Mouse (Mus musculus) layer of hippocampus, adult 2 months (tissue): ENCODE measurements at regions not wholly inside any gene's neighbourhood (a gene's known extent, or its start where the extent isn't known, plus 50 kb on each side); places are given as distances from the start of the nearest gene placed in this dataset.
"Not testable (repeated sequence)": the region's sequence is repeated elsewhere in the genome, so short reads cannot be mapped to it uniquely, and the experiment has no call there.

Experiments used
- DNase-seq, 2 experiments: peaks; one replicate each; pipeline ENCODE4 v3.0.0; 2022; ENCODE audit warnings: low spot score in 2 of 2
- H3K27ac ChIP-seq: fragments of 200-600 bp; 2 replicates; pipeline ENCODE4 v1.8.1; 2022
- H3K4me3 ChIP-seq: fragments of 200-600 bp; 2 replicates; pipeline ENCODE4 v1.8.1; 2022; ENCODE audit warnings: mild to moderate bottlenecking
- CTCF ChIP-seq: fragments of 200-600 bp; conservative IDR thresholded peaks from 2 replicates; pipeline ENCODE4 v1.8.1; 2022; ENCODE audit warnings: antibody characterized with exemption, mild to moderate bottlenecking, moderate library complexity

DNA sequence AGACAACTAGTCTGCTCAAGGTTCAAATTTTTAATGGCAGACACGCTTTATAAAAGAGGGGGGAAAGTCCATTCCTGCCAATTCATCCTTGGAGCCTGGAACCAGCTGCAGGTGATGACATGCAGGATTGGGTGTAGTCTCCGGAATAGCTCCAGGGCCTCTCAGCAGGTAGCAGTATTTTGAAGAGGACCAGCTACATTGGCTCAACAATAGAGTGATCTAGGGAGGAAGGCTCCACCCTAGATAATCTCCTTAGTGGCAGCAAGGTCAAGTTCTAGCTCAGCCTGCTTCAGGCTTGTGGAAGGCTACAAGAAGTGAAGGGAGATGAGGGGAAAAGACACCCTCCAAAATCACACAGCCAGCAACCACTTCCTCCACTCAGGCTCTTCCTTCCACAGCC is 1405.1 kb downstream of the 4930444P10Rik start:
- not testable (repeated sequence) for DNase-seq, H3K27ac ChIP-seq, H3K4me3 ChIP-seq

DNA sequence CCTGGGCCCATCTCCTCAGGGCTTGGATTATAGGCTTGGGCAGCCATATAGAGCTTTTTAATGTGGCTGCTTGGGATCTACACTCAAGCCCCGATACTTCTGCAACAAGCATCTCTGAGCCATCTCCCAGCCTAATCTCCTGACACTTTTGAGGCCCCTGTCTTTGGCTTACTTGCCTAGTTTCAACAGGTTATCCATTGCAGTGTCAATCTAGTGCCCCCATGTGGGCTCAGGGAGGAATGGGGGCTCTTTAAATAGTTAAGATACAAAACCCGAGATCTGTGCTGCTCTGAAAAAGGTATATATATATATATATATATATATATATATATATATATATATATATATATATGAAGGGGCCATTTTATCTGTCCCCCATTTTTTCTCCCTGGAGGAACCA is 1407.0 kb downstream of the 4930444P10Rik start:
- no peak for DNase-seq
- no peak overlapping the region for H3K27ac ChIP-seq
- H3K4me3 ChIP-seq = no peak overlapping the region
- peak; percentile 42 for TF ChIP-seq CTCF

DNA sequence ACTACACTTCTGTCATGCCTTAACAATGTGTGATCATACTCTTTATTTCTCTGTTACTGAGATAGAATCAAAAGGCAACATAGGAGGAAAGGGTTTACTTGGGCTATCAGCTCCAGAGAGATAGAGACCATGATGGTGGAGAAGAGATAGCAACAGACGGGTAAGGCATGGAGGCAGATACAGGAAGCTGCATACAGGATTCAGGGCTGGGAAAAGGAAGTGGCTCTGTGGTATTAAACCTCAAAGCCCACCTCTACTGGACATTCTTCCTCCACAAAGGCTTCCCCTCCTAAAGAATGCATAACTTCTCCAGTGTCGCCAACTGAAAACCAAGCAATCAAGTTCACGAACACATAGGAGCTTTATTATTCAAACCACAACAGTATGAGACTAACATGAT is 1412.7 kb downstream of the 4930444P10Rik start:
- DNase-seq = no peak
- H3K4me3 ChIP-seq = no peak overlapping the region
- TF ChIP-seq CTCF = no peak
- H3K27ac ChIP-seq = no peak overlapping the region

DNA sequence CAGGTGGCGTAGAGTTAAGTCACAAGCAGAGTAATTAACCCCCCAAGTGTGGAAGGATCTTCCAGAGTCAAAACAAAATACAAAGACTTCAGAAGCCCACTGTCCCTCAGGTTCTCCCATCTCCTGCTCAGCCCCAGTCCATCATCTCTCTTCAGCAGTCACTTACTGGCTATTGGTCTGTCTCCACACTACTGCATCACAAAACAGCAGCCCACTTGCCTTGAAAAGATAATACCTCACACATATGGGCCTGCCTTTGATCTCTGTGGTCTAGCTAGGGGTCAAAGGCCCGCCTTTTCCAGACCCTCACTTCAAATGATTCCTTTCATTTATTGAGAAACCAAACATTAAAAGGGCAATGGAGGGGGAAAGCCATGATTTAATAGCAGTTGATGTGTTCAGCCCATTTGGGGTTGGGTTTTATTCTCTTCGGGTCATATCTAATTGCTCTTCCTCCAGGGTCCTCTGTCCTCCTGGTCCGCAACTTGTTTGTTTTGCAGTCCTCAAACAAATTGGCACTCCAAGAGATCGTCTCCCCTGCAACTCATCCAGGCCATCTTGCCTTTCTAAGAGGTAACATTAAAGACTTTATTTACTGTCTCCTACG is 1420.6 kb downstream of the 4930444P10Rik start:
- TF ChIP-seq CTCF = no peak
- H3K27ac ChIP-seq = no peak overlapping the region
- no peak for DNase-seq
- H3K4me3 ChIP-seq = no peak overlapping the region

DNA sequence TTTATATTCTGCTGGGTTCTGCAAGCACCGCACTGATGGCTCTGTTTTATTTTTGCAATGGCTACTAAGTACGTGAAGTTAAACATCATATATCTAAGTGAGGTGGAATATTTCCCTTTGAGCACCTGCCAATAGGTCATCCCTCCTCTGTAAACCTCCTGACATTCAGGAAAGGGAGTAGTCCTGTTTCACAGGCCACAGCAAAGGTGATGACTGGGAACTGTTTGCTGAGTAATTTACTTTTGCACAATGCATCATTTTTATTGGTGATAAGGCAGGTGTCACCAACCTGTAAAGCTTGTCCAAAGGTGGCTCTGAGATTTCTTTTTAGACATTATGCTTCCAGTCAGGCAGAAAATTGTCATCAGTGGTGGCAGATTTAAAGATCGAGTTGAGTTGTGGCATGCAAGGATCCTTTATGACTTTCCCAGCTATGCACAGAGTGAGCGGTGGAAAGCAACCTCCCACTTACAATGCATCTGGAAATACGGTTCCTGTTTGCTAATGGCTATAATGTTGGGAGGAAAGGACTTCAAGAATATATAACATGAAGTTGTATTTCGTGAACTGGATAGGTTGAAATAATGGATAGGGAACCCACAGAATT is 1430.3 kb downstream of the 4930444P10Rik start:
- H3K27ac ChIP-seq = no peak overlapping the region
- DNase-seq = no peak
- H3K4me3 ChIP-seq = no peak overlapping the region
- TF ChIP-seq CTCF = no peak

DNA sequence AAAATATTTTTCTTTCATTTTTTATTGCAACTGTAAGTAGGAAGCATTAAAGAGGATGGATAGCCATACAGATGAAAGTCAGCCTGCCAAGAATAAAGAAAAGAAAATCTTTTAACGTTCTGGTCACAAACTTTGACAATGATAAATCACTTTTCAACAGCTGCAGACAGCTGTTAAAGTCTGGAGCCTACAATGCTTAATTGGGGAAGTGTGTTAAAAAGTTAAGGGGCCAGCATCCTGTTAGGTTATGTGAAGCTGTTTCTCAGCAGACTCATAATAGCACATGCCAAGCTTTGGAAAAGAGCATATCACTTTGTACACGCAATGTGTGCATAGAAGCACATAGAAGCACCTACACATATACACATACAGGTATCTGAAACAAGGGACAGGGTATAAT is 1431.3 kb downstream of the 4930444P10Rik start:
- Histone ChIP-seq H3K27ac (no peak overlapping the region), H3K4me3 (no peak overlapping the region)
- TF ChIP-seq CTCF = no peak
- DNase-seq = no peak

DNA sequence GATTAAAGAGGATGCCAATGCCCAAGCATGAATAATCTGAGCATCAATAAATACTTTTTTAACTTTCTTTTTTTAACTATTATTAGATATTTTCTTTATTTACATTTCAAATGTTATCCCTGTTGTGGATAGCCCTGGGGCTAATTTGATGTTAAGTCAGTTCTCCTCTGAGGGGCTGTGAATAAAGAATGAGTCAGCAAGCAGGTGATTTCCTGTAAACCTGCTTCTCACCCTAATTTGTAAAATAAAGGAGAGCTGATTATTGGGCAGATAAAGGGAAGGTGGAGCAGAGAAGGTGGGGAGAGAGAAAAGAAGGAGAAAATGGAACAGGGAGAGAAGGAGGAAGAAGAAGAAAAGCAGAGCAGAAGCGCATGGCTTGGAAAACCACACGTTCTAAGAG is 1442.8 kb downstream of the 4930444P10Rik start:
- DNase-seq = no peak
- no peak for TF ChIP-seq CTCF

DNA sequence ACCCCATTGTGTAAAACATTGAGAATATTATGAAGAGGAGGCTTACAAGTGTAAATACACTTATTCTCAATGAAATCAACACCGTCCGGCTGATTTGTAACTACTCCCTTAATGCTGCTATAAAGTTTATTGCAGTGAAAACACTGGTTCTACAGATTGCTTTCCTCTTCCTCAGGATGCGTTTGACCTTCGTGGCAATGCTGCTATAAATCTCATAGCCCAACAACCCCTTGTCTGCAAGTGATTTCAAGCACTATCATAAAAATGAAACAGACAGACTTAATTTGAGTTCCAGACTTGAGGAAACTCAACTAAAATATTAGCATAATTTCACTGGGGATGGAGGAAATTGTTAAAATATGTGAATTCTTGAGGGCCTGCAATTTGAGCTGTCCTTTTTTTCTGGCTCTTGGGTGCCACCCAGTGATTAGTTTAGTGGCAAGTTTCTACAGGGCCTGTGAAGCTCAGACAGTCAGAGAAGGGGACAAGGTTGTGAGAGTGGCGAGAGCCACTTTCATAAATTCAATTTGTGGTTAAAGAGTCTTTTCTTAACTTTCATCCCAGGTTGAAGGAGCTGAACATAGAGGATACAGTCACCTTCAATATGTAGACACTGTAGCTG is 1457.4 kb downstream of the 4930444P10Rik start:
- H3K27ac ChIP-seq = no peak overlapping the region
- DNase-seq = peak; percentile 24 to 47
- H3K4me3 ChIP-seq = no peak overlapping the region
- TF ChIP-seq CTCF = peak; percentile 83

More for the DNA sequence above, 1442.8 kb downstream of the 4930444P10Rik start:
- H3K27ac ChIP-seq = no peak overlapping the region
- no peak overlapping the region for H3K4me3 ChIP-seq

DNA sequence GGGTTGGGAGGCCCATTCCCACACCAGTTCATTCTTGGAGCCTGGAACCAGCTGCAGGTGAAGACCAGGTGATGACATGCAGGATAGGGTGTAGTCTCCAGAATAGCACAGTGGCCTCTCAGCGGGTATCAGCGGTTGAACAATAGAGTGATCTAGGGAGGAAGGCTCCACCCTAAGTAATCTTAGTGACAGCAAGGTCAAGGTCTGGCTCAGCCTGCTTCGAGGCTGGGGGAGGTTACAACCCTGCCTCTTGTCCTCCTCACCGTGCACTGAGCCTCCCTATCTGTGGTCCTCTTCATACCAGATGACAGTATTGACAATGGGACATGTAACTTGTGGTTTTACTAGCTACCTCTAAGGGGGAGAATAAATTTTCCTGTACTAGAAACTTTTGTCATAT is 1461.1 kb downstream of the 4930444P10Rik start:
- TF ChIP-seq CTCF = no peak
- H3K4me3 ChIP-seq = no peak overlapping the region
- no peak overlapping the region for H3K27ac ChIP-seq
- DNase-seq = no peak

DNA sequence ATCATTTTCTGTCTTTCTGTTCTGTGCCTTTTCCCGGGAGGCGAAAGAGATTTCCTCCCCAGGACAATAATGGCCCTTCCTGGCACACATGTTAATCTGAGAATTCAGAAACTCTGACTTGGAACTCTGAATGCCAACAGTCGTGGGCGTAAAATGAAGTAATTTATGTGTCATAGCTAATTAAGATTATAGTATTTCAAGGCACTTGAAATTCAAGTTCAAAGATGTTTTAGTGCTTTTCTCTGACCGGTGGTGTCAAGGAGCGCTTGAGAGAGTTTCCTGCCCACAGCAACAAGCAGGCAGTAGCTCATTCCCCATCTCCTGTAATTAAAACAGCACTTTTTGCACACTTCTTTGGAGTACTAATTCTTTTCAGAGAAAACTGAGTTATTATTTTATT is 1465.9 kb downstream of the 4930444P10Rik start:
- Histone ChIP-seq H3K27ac (no peak overlapping the region), H3K4me3 (no peak overlapping the region)
- TF ChIP-seq CTCF = no peak
- no peak for DNase-seq

DNA sequence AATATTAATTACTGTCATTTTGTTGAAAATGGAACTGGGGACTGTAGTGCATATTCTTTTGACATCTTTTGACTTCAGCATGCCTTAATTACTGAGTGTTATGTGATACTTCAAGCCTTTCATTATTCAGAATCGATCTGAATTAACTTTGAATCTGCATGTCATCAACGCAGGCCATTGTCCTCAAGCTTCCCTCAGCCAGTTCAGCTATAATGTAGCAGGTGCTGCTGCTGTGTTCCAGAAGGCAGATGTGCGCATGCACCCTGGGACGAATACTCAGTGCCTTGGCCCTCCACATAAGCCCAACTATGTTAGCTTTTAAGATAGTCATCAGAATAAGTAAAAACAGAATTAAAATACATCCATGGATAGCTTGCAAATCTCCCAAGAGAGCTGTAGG is 1466.4 kb downstream of the 4930444P10Rik start:
- Histone ChIP-seq H3K27ac (no peak overlapping the region), H3K4me3 (no peak overlapping the region)
- DNase-seq = no peak
- TF ChIP-seq CTCF = no peak

DNA sequence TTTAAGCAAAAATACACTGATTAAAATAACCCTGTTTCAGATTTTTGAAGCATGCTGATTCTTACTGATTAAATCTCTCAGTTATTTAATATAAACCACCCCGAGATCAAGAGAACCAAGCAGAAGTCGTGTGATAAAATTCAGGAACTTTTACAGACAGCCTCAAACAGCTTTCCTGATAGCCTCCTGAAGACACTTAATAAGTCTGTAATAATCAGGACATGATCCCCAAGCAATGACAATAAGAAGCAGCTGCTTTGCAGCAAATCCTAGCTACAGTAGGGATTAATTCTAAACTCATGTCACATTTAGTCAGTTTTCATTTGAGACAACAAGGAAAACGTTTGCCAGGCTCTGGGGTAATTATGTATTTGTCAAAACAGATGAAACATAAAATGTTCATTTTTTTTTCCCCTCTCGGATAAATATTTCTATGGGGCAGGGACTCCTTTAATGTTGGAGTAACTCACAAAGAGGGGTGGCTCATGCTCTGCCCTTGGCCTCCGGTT is 1472.1 kb downstream of the 4930444P10Rik start:
- no peak for TF ChIP-seq CTCF
- H3K27ac ChIP-seq = no peak overlapping the region
- no peak for DNase-seq
- no peak overlapping the region for H3K4me3 ChIP-seq

DNA sequence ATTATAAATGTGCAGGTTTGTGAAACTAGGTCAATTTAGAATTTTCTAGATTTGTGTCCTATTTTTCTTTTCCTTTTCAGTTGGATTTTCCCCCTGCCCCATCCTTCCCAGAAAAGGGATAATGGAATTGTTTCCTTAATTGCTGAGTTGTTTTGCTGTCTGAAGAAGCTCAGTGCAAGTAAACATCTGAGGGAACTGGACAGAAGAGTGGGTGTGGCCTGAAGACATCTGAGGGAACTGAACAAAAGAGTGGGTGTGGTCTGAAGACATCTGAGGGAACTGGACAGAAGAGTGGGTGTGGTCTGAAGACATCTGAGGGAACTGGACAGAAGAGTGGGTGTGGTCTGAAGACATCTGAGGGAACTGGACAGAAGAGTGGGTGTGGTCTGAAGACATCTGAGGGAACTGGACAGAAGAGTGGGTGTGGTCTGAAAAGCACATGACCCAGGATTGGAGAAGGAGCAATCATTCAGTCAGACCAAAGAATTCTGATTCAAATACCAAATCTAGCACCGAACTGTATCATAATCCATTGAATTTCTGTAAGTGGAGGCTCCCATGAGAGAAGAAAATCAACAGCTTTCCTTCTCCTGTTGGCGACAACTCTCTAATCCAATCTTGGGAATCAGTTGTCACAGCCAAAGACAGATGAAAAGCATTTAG is 1479.8 kb downstream of the 4930444P10Rik start:
- no peak for DNase-seq
- Histone ChIP-seq H3K27ac (no peak overlapping the region), H3K4me3 (no peak overlapping the region)
- no peak for TF ChIP-seq CTCF
